Comparison of ENCODE assay signal across 10 mouse cellular contexts in genomic region chr7:112526226-112526625, GRCm38 (mm10).
"Had no signal": no experiment of that assay in that cellular context is flagged by ENCODE, and none has a peak within 500 bp of the region (broad histone marks: within the 10 kb centered on the region; RNA-seq: fewer than 3 reads in every experiment).

No protein-coding gene starts in this region.

- H3K36me3 ChIP-seq: limb, embryonic 10.5 days; liver, embryonic 15.5 days had no signal

- H3K27ac ChIP-seq: limb, embryonic 10.5 days; liver, embryonic 15.5 days; stomach, postnatal 0 days had no signal

- ATAC-seq: lung, postnatal 0 days; midbrain, embryonic 16.5 days had no signal

- DNase-seq: kidney, adult 8-10 months; lung, adult 2 months; lung, postnatal 36 days; thymus, postnatal 4 days had no signal

- H3K9me3 ChIP-seq: limb, embryonic 10.5 days; liver, embryonic 15.5 days had no signal

- H3K4me2 ChIP-seq: liver, embryonic 11.5 days; liver, embryonic 15.5 days had no signal

- H3K9ac ChIP-seq: liver, embryonic 15.5 days had no signal

- H3K27me3 ChIP-seq: liver, embryonic 15.5 days had no signal

- H3K4me3 ChIP-seq: limb, embryonic 10.5 days; liver, embryonic 15.5 days had no signal
